Mouse (Mus musculus) urinary bladder, adult 2 months (tissue): ENCODE results near the gene Ube2q2. TPM values are rescaled to one million over a fixed set of nuclear protein-coding genes. Genes with fewer than 3 reads are reported as not detected.
"Not testable (repeated sequence)": the region's sequence is repeated elsewhere in the genome, so short reads cannot be mapped to it uniquely, and the experiment has no call there.

Source experiments
- DNase-seq: peaks from one replicate; pipeline ENCODE4 v3.0.0; 2022; ENCODE audit warnings: low spot score
- polyA plus RNA-seq: library from polyadenylated mRNA; depleted of rRNA; stranded (reverse); fragments of >200 nt; gene quantifications from 2 replicates; pipeline ENCODE4 v1.2.3, GENCODE M21; 2012

Gene Ube2q2
- polyA plus RNA-seq, 1 experiment, result 27.5 TPM

- DNase-seq, result no peak
Measured at GRCm38 (mm10) chr9:55172195-55172685, 23.6 kb downstream of the Ube2q2 start.

GRCm38 (mm10) chr9:55174235-55174634 is 25.6 kb downstream of the Ube2q2 start:
- DNase-seq, result no peak

GRCm38 (mm10) chr9:55195876-55196275 is 47.2 kb downstream of the Ube2q2 start:
- DNase-seq, result no peak

DNA sequence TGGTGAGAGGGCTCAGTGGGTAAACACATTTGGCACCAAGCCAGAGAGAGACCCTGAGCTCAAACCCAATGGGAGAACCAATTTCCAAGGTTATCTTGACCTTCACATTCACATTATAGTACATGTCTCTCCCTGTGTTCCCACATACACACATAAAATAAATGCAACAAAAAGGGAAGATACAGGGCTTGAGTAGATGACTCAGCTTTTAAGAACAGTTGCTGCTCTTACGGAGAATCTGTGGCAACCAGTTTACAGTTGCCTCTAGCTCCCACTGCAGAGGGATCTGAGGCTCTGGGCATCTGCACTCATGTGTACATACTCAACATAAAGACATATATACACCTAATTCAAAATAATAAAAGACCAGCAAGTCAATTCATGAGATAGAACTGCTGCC is 49.6 kb downstream of the Ube2q2 start:
- no peak for DNase-seq

GRCm38 (mm10) chr9:55199348-55199747 is 50.7 kb downstream of the Ube2q2 start:
- DNase-seq, result no peak

DNA sequence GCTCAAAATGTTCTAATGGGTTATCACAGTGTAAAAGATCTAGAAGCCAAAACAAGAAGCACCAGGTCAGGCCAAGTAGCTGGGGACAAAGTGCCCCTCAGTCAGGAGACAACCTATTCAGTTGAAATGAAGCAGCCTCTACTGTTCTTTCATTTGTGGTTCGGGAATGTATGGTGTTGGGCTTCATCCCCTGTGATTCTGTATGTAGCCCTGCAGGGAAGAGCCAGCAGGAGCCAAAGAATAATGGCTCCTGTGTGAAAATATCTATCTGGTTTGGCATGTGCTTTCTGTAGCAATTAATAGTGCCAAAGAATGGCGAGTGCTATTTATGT is 59.8 kb downstream of the Ube2q2 start:
- DNase-seq, result no peak

DNA sequence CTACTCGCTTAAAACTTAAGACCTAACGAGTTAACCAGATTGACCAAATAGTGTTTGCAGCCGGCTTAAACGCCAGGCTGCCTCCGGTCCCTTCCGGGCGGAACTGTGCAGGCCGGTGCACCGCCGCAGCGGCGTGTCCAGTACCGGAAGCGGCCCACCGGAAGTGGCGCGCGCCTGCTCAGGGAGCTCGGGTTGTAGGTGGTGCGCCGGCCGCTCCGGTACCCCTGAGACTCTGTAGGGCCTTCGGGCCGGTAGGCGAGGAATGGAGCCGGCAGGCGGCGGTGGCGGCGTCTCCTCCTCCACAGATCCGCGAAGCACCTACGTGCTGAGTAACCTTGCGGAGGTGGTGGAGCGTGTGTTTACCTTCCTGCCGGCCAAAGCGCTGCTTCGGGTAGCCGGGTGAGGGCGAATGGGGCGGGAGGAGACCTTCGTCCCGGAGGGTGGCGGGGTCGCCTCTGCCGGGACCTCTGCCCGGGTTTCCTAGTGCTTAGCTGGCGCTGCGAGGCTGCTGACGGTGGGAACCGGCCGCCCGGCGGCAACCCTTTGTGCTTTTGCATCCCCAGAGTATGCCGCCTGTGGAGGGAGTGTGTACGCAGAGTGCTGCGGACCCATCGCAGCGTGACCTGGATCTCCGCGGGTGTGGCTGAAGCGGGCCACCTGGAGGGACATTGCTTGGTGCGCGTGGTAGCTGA is 60.3 kb downstream of the Ube2q2 start, which contains the start of gene Fbxo22:
Fbxo22 (plus strand) TSS at position 136 of the 692 bp plus-strand sequence.
- peak; percentile 78 for DNase-seq

DNA sequence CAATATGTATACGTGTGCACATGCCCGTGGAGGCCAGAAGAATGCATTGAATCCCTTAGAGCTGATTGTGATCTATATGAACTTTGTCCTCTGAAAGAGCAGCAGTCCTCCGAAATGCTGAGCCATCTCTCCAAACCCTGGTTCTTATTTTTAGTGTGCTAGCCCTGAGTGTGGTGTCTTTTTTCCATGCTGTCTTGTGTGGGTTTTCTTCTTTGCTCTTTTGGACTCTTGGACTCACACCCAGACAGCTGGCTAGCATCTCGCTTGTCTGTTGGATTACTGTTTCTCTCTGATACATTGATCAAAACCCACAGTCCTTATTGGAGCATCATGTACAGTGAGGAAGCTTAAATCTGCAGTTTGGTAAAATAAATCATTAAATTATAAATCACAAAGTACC is 63.0 kb downstream of the Ube2q2 start:
- no peak for DNase-seq

GRCm38 (mm10) chr9:55213396-55213795 is 64.7 kb downstream of the Ube2q2 start:
- no peak for DNase-seq

DNA sequence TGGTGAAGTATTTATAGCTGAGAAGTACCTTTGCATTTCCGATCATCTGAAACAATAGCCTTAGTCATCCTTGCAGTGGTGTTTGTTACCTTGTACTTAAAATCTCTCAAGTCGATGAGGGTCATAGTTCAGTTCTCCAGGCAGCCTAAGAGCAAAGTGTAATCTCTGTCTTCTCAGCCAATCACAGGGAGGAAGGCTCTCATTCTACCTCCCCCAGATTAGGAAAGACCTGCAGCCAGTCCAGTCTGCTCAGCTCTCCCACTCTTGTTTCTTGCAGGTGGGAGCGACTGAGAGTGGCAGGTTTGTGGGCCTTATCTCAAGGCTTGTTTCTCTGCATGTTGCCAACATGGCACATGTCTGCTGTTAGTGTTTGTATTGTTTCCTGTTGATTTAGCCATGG is 66.4 kb downstream of the Ube2q2 start:
- DNase-seq, result no peak

GRCm38 (mm10) chr9:55215648-55216047 is 67.0 kb downstream of the Ube2q2 start:
- no peak for DNase-seq

GRCm38 (mm10) chr9:55216078-55216477 is 67.4 kb downstream of the Ube2q2 start:
- no peak for DNase-seq

DNA sequence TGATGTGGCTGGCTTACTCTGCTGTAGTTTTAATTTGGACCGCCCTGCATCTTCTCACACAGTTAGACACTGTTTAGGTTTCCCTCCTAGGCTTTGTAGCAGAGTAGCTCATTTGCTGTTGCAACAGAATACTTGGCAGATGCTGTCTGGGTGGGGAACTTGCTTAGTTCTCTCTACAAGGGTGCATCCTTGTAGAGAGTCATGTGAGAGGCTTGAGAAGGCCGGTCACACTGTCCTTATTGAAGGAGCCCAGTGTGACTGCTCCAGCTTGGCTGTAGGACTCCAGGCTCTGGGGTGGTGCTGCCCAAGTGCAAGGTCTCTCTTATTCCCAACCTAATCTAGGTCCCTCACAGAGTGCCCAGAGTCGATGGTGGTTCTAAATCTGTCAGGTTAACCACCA is 68.7 kb downstream of the Ube2q2 start:
- DNase-seq, result no peak

GRCm38 (mm10) chr9:55225165-55225737 is 76.6 kb downstream of the Ube2q2 start:
- no peak for DNase-seq

- DNase-seq, result no peak
Measured at GRCm38 (mm10) chr9:55226251-55226650, 77.6 kb downstream of the Ube2q2 start.

- DNase-seq, result no peak
Measured at GRCm38 (mm10) chr9:55228149-55228548, 79.5 kb downstream of the Ube2q2 start.

- DNase-seq, result no peak
Measured at GRCm38 (mm10) chr9:55229010-55229409, 80.4 kb downstream of the Ube2q2 start.

- DNase-seq, result no peak
Measured at GRCm38 (mm10) chr9:55231544-55231943, 82.9 kb downstream of the Ube2q2 start.

DNA sequence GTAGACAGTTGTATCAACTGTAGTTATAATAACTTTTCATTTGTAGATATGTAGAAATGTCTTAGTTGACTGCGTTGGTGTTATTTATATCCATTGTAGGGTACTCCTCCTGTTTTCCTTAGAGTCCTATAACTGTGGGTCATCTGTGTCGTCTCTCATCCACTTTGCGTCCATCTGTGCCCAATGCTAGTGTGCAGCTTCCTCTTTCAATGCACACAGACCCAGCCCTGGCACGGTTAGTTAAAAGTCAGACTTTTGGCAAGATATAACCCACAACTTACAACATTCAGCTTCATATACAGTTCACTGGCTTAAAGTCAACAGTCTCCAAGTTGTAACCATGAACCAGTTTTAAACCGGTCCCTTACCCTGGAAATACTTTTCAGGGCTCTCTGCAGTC is 83.5 kb downstream of the Ube2q2 start:
- DNase-seq, result no peak

GRCm38 (mm10) chr9:55232586-55232985 is 83.9 kb downstream of the Ube2q2 start:
- DNase-seq, result no peak

- DNase-seq, result not testable (repeated sequence)
Measured at GRCm38 (mm10) chr9:55233076-55233475, 84.4 kb downstream of the Ube2q2 start.

- DNase-seq, result no peak
Measured at GRCm38 (mm10) chr9:55236235-55237165, 87.8 kb downstream of the Ube2q2 start.
